Mouse (Mus musculus) spleen, adult 2 months (tissue): ENCODE results near the gene Mapre3.

ENCODE experiments used
- CTCF ChIP-seq: fragments of 200-500 bp; IDR thresholded peaks from 2 replicates; pipeline ENCODE4 v1.5.1; 2011; ENCODE audit warnings: mild to moderate bottlenecking, inconsistent platforms; ENCODE audit not compliant: insufficient read depth, insufficient read length, insufficient replicate concordance; ENCODE audit errors: extremely low read depth
- POLR2A ChIP-seq: fragments of 200-500 bp; IDR thresholded peaks from 2 replicates; pipeline ENCODE4 v1.6.1; 2011; ENCODE audit warnings: low read depth, low read length, inconsistent platforms

DNA sequence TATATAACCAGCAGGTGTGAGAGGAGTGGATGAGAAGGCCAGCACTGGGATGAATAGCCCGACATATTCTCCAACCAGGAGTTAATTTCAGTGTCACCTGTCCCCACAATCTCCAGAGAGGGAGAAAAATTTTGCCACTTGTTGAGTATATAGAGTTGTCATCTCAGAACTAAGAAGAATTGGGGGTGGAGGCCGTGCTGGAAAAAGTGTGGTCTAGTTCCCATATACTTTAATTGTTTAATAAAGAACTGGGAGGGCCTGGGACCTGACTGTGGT is 55.6 kb downstream of the Mapre3 start:
- TF ChIP-seq CTCF = no peak
- TF ChIP-seq POLR2A = no peak
